ENCODE assay signal across 20 mouse cellular contexts in genomic region chr12:37445255-37445654, GRCm38 (mm10).
DNase-seq lines count a peak whose midpoint lies in the region; ATAC-seq lines count a peak whose summit lies in the region.
"Had no signal": no experiment of that assay in that cellular context is flagged by ENCODE, and none has a peak within 500 bp of the region (broad histone marks: within the 10 kb centered on the region; RNA-seq: fewer than 3 reads in every experiment).

No protein-coding gene starts in this region.

- H3K9ac ChIP-seq in forebrain, embryonic 12.5 days, result no peak overlapping the region
- H3K9ac ChIP-seq in forebrain, embryonic 15.5 days (replicated peaks), result no peak overlapping the region
- no peak overlapping the region for H3K9ac ChIP-seq in midbrain, embryonic 13.5 days (replicated peaks)
- H3K9ac ChIP-seq in midbrain, embryonic 16.5 days (ENCODE audit: low read depth, low read length), result no peak overlapping the region
- H3K9ac ChIP-seq: embryonic facial prominence, embryonic 12.5 days; heart, embryonic 15.5 days; hindbrain, embryonic 13.5 days; intestine, embryonic 15.5 days had no signal

- H3K27ac ChIP-seq in forebrain, embryonic 12.5 days, result no peak overlapping the region
- H3K27ac ChIP-seq in forebrain, embryonic 15.5 days (replicated peaks), result no peak overlapping the region
- no peak overlapping the region for H3K27ac ChIP-seq in midbrain, embryonic 13.5 days
- no peak overlapping the region for H3K27ac ChIP-seq in midbrain, embryonic 10.5 days (replicated peaks)
- H3K27ac ChIP-seq in midbrain, embryonic 16.5 days (ENCODE audit: low read length), result no peak overlapping the region
- H3K27ac ChIP-seq in embryonic facial prominence, embryonic 10.5 days (replicated peaks), result no peak overlapping the region
- H3K27ac ChIP-seq: embryonic facial prominence, embryonic 12.5 days; heart, adult 2 months; heart, embryonic 15.5 days; hindbrain, embryonic 13.5 days; hindbrain, postnatal 0 days; intestine, embryonic 15.5 days had no signal

- H3K36me3 ChIP-seq in forebrain, embryonic 12.5 days (replicated peaks), result no peaks in the 10 kb centered on the region
- no peaks in the 10 kb centered on the region for H3K36me3 ChIP-seq in forebrain, embryonic 15.5 days
- no peaks in the 10 kb centered on the region for H3K36me3 ChIP-seq in midbrain, embryonic 13.5 days
- H3K36me3 ChIP-seq in midbrain, embryonic 10.5 days, result no peaks in the 10 kb centered on the region
- no peaks in the 10 kb centered on the region for H3K36me3 ChIP-seq in midbrain, embryonic 16.5 days (ENCODE audit: control insufficient read depth, insufficient read depth, low read length)
- H3K36me3 ChIP-seq in embryonic facial prominence, embryonic 10.5 days (replicated peaks), result no peaks in the 10 kb centered on the region
- H3K36me3 ChIP-seq: embryonic facial prominence, embryonic 12.5 days; heart, embryonic 15.5 days; hindbrain, embryonic 13.5 days; intestine, embryonic 15.5 days had no signal

- 0 out of 2 replicates have a peak, but pooled peaks cover 3% of the 10 kb centered on the region for H3K4me1 ChIP-seq in forebrain, embryonic 12.5 days
- 0 out of 2 replicates have a peak, but pooled peaks cover 7% of the 10 kb centered on the region for H3K4me1 ChIP-seq in forebrain, embryonic 15.5 days
- peaks cover 19% of the 10 kb centered on the region for H3K4me1 ChIP-seq in midbrain, embryonic 13.5 days (replicated peaks)
- no peaks in the 10 kb centered on the region for H3K4me1 ChIP-seq in midbrain, embryonic 10.5 days
- no peaks in the 10 kb centered on the region for H3K4me1 ChIP-seq in midbrain, embryonic 16.5 days (ENCODE audit: control insufficient read depth, insufficient read depth, low read length)
- H3K4me1 ChIP-seq in embryonic facial prominence, embryonic 10.5 days, result peaks cover 13% of the 10 kb centered on the region; the same call in 1 of the 2 replicates
- H3K4me1 ChIP-seq: heart, embryonic 15.5 days; hindbrain, embryonic 13.5 days; intestine, embryonic 15.5 days had no signal

- no peaks in the 10 kb centered on the region for H3K27me3 ChIP-seq in forebrain, embryonic 12.5 days
- H3K27me3 ChIP-seq in forebrain, embryonic 15.5 days, result no peaks in the 10 kb centered on the region
- no peaks in the 10 kb centered on the region for H3K27me3 ChIP-seq in midbrain, embryonic 13.5 days
- H3K27me3 ChIP-seq in midbrain, embryonic 10.5 days (ENCODE audit: low read depth, poor library complexity, severe bottlenecking), result no peaks in the 10 kb centered on the region
- H3K27me3 ChIP-seq in midbrain, embryonic 16.5 days (ENCODE audit: control insufficient read depth, insufficient read depth, low read depth, low read length), result no peaks in the 10 kb centered on the region
- H3K27me3 ChIP-seq in embryonic facial prominence, embryonic 10.5 days (replicated peaks; ENCODE audit: low read depth, poor library complexity, severe bottlenecking), result no peaks in the 10 kb centered on the region
- H3K27me3 ChIP-seq: embryonic facial prominence, embryonic 12.5 days; heart, embryonic 15.5 days; hindbrain, embryonic 13.5 days; intestine, embryonic 15.5 days had no signal

- ATAC-seq in forebrain, embryonic 12.5 days (ENCODE audit: low FRiP score), result no peak
- ATAC-seq in forebrain, embryonic 15.5 days (replicated peaks), result no peak
- 0 out of 2 replicates have a peak, but pooled peaks have one; percentile 48 for ATAC-seq in midbrain, embryonic 13.5 days
- peak; percentile 60; the same call in 1 of the 2 replicates for ATAC-seq in midbrain, embryonic 16.5 days
- ATAC-seq: hindbrain, postnatal 0 days; intestine, embryonic 15.5 days had no signal

- H3K9me3 ChIP-seq in forebrain, embryonic 12.5 days, result no peaks in the 10 kb centered on the region
- H3K9me3 ChIP-seq in forebrain, embryonic 15.5 days, result no peaks in the 10 kb centered on the region
- no peaks in the 10 kb centered on the region for H3K9me3 ChIP-seq in midbrain, embryonic 13.5 days
- H3K9me3 ChIP-seq in midbrain, embryonic 10.5 days (replicated peaks), result no peaks in the 10 kb centered on the region
- no peaks in the 10 kb centered on the region for H3K9me3 ChIP-seq in midbrain, embryonic 16.5 days (replicated peaks; ENCODE audit: control insufficient read depth, low read length, poor library complexity, severe bottlenecking)
- H3K9me3 ChIP-seq in embryonic facial prominence, embryonic 10.5 days, result no peaks in the 10 kb centered on the region
- H3K9me3 ChIP-seq: embryonic facial prominence, embryonic 12.5 days; heart, embryonic 15.5 days; hindbrain, embryonic 13.5 days; intestine, embryonic 15.5 days had no signal

- 0 out of 2 replicates have a peak overlapping the region, but pooled peaks have one; percentile 2 for H3K4me2 ChIP-seq in forebrain, embryonic 12.5 days
- no peak overlapping the region for H3K4me2 ChIP-seq in forebrain, embryonic 15.5 days (replicated peaks)
- no peak overlapping the region for H3K4me2 ChIP-seq in midbrain, embryonic 13.5 days (replicated peaks)
- H3K4me2 ChIP-seq in midbrain, embryonic 16.5 days (ENCODE audit: low read length), result no peak overlapping the region
- H3K4me2 ChIP-seq: embryonic facial prominence, embryonic 12.5 days; heart, embryonic 11.5 days; heart, embryonic 15.5 days; hindbrain, embryonic 13.5 days; intestine, embryonic 15.5 days had no signal

- 44% methylated on average over 9 of the region's 9 CpGs for WGBS in forebrain, embryonic 12.5 days
- 32% methylated on average over 9 of the region's 9 CpGs for WGBS in forebrain, embryonic 15.5 days
- 54% methylated on average over 9 of the region's 9 CpGs for WGBS in midbrain, embryonic 13.5 days
- WGBS in midbrain, embryonic 10.5 days, result 84% methylated on average over 9 of the region's 9 CpGs
- 45% methylated on average over 9 of the region's 9 CpGs for WGBS in midbrain, embryonic 16.5 days
- 74% methylated on average over 9 of the region's 9 CpGs for WGBS in embryonic facial prominence, embryonic 10.5 days

- DNase-seq in midbrain, embryonic 10.5 days (ENCODE audit: low spot score), result no peak
- no peak for DNase-seq in embryonic facial prominence, embryonic 10.5 days (ENCODE audit: low spot score)
- no peak for DNase-seq in spleen, adult 18-20 months
- DNase-seq: adrenal gland, postnatal 14 days; cerebellum, adult 18-20 months; cerebellum, postnatal 10 days; embryo, embryonic 11 days; gastrocnemius, postnatal 10 days; heart, adult 2 months; heart, postnatal 14 days had no signal

- no peak overlapping the region for H3K4me3 ChIP-seq in forebrain, embryonic 12.5 days (replicated peaks)
- H3K4me3 ChIP-seq in forebrain, embryonic 15.5 days, result no peak overlapping the region
- H3K4me3 ChIP-seq in midbrain, embryonic 13.5 days (replicated peaks), result no peak overlapping the region
- H3K4me3 ChIP-seq in midbrain, embryonic 10.5 days, result no peak overlapping the region
- no peak overlapping the region for H3K4me3 ChIP-seq in midbrain, embryonic 16.5 days (ENCODE audit: low read depth, low read length)
- no peak overlapping the region for H3K4me3 ChIP-seq in embryonic facial prominence, embryonic 10.5 days
- H3K4me3 ChIP-seq: embryonic facial prominence, embryonic 12.5 days; heart, adult 2 months; heart, embryonic 15.5 days; hindbrain, embryonic 13.5 days; intestine, embryonic 15.5 days had no signal

Comparison
In these comparisons a context has a peak if more than half of its experiments do, and no peak if none do; other contexts are left out.
1. ATAC-seq: peak in midbrain, embryonic 13.5 days (single experiment) and midbrain, embryonic 16.5 days (single experiment); none in forebrain, embryonic 12.5 days (single experiment) and forebrain, embryonic 15.5 days (single experiment).